Mouse (Mus musculus): Measurements from ENCODE around the gene Rin1. TPM values are rescaled to one million over a fixed set of nuclear protein-coding genes. Genes with fewer than 3 reads are reported as not detected.
A peak's percentile ranks its signal among the peaks of the same experiment; 100 is the strongest.

The Rin1 gene
- total RNA-seq, 2 experiments from 2014 or later = 0.99 to 1.3 TPM

GRCm38 (mm10) chr19:5089324-5089723 is 39.0 kb downstream of the Rin1 start:
- intact Hi-C loops (cut with DNase I) = loop anchor here (5.0 kb wide), 1 partner anchor 47 kb away; the partner anchor contains the start of gene Brms1
- H3K4me3 ChIP-seq = peak overlapping the region; percentile 86
- no peak overlapping the region for H3K27ac ChIP-seq
- no peak for DNase-seq
- TF ChIP-seq CTCF (IDR thresholded peaks at IDR 0.05) = no peak

GRCm38 (mm10) chr19:5092083-5092482 is 41.8 kb downstream of the Rin1 start:
- no peak for TF ChIP-seq CTCF (IDR thresholded peaks at IDR 0.05)
- Histone ChIP-seq H3K4me3 (no peak overlapping the region), H3K27ac (no peak overlapping the region)
- intact Hi-C loops (cut with DNase I) = loop anchor here (5.0 kb wide), 1 partner anchor 40 kb away; no protein-coding TSS in a partner anchor
- no peak for DNase-seq

- DNase-seq = no peak
- TF ChIP-seq CTCF (IDR thresholded peaks at IDR 0.05) = no peak
- Histone ChIP-seq H3K27ac (no peak overlapping the region), H3K4me3 (no peak overlapping the region)
- intact Hi-C loops (cut with DNase I) = loop anchor here (5.0 kb wide), 1 partner anchor 39 kb away; no protein-coding TSS in a partner anchor
Measured at GRCm38 (mm10) chr19:5093481-5094242, 43.4 kb downstream of the Rin1 start.

- H3K4me3 ChIP-seq = no peak overlapping the region
- H3K27ac ChIP-seq = no peak overlapping the region
- intact Hi-C loops (cut with DNase I) = loop anchor here (5.0 kb wide), 1 partner anchor 38 kb away; no protein-coding TSS in a partner anchor
- peak; percentile 93 for TF ChIP-seq CTCF (IDR thresholded peaks at IDR 0.05)
- peak; percentile 92 for DNase-seq
Measured at GRCm38 (mm10) chr19:5094243-5094632, 44.0 kb downstream of the Rin1 start.

GRCm38 (mm10) chr19:5094746-5095417 is 44.6 kb downstream of the Rin1 start:
- Histone ChIP-seq H3K4me3 (no peak overlapping the region), H3K27ac (no peak overlapping the region)
- intact Hi-C loops (cut with DNase I) = loop anchor here (5.0 kb wide), 1 partner anchor 37 kb away; no protein-coding TSS in a partner anchor
- no peak for DNase-seq
- no peak for TF ChIP-seq CTCF (IDR thresholded peaks at IDR 0.05)

- Histone ChIP-seq H3K4me3 (no peak overlapping the region), H3K27ac (no peak overlapping the region)
- TF ChIP-seq CTCF (IDR thresholded peaks at IDR 0.05) = no peak
- intact Hi-C loops (cut with DNase I) = no loop called here
- no peak for DNase-seq
Measured at GRCm38 (mm10) chr19:5095887-5096474, 45.7 kb downstream of the Rin1 start.

GRCm38 (mm10) chr19:5097521-5098362 is 47.5 kb downstream of the Rin1 start:
- H3K4me3 ChIP-seq = peak overlapping the region; percentile 65
- intact Hi-C loops (cut with DNase I) = no loop called here
- H3K27ac ChIP-seq = no peak overlapping the region
- TF ChIP-seq CTCF (IDR thresholded peaks at IDR 0.05) = no peak
- DNase-seq = no peak

GRCm38 (mm10) chr19:5098363-5099143 is 48.3 kb downstream of the Rin1 start, which contains the start of gene Cnih2:
Gene Cnih2, minus strand, starts transcription at chr19:5098521.
- DNase-seq = peak; percentile 73
- no peak within 1 kb of the TSS for H3K27ac ChIP-seq
- H3K4me3 ChIP-seq = peak within 1 kb of the TSS; percentile 65
- intact Hi-C loops (cut with DNase I) = no loop called here
- TF ChIP-seq CTCF (IDR thresholded peaks at IDR 0.05) = no peak

GRCm38 (mm10) chr19:5106074-5106473 is 55.8 kb downstream of the Rin1 start:
- H3K4me3 ChIP-seq = peak overlapping the region; percentile 87
- no peak for DNase-seq
- H3K27ac ChIP-seq = peak overlapping the region; percentile 100
- intact Hi-C loops (cut with DNase I) = no loop called here
- no peak for TF ChIP-seq CTCF (IDR thresholded peaks at IDR 0.05)

Other genes starting within 250 kb of the Rin1 start
- 10 to 100 TPM; 11.3 to 14.0 TPM for gene Gm21992, start 238.9 kb upstream of the Rin1 start, total RNA-seq (2021)
- 10 to 100 TPM; 10.4 to 13.6 TPM for gene Rbm14, start 238.8 kb upstream of the Rin1 start, total RNA-seq (2021)
- gene Ccs, start 211.1 kb upstream of the Rin1 start, total RNA-seq (2021) = 10 to 100 TPM; 17.4 to 24.8 TPM
- gene Ccdc87, start 211.1 kb upstream of the Rin1 start, total RNA-seq (2021) = not detected
- gene Ctsf, start 195.4 kb upstream of the Rin1 start, total RNA-seq (2021) = 10 to 100 TPM; 24.8 to 41.9 TPM
- gene Actn3, start 172.6 kb upstream of the Rin1 start, total RNA-seq (2021) = over 10,000 TPM in 1 of 2 experiments, 1,000 to 10,000 TPM in 1; 5,071 to 10,315 TPM
- gene Zdhhc24, start 171.8 kb upstream of the Rin1 start, total RNA-seq (2021) = 1 to 10 TPM; 2.0 to 2.6 TPM
- 1 to 10 TPM; 1.5 to 2.1 TPM for gene Bbs1, start 143.9 kb upstream of the Rin1 start, total RNA-seq (2021)
- gene Dpp3, start 122.2 kb upstream of the Rin1 start, total RNA-seq (2021) = 10 to 100 TPM; 11.2 to 16.6 TPM
- 1 to 10 TPM; 1.5 to 2.1 TPM for gene Peli3, start 107.4 kb upstream of the Rin1 start, total RNA-seq (2021)
- 10 to 100 TPM; 59.3 to 64.5 TPM for gene Mrpl11, start 88.3 kb upstream of the Rin1 start, total RNA-seq (2021)
- under 1 TPM in 1 of 2 experiments, not detected in 1; 0.13 TPM for gene Npas4, start 60.2 kb upstream of the Rin1 start, total RNA-seq (2021)
- gene Slc29a2, start 26.6 kb upstream of the Rin1 start, total RNA-seq (2021) = 1 to 10 TPM; 6.0 to 8.6 TPM
- gene B4gat1, start 11.7 kb upstream of the Rin1 start, total RNA-seq (2021) = 10 to 100 TPM; 20.0 to 22.4 TPM
- under 1 TPM; 0.46 to 0.59 TPM for gene AC124502.3, start 11.6 kb upstream of the Rin1 start, total RNA-seq (2021)
- 10 to 100 TPM; 14.7 to 15.1 TPM for gene Brms1, start 9.1 kb upstream of the Rin1 start, total RNA-seq (2021)
- 10 to 100 TPM in 1 of 2 experiments, 1 to 10 TPM in 1; 9.5 to 15.1 TPM for gene Cd248, start 17.6 kb downstream of the Rin1 start, total RNA-seq (2021)
- not detected for gene Tmem151a, start 35.0 kb downstream of the Rin1 start, total RNA-seq (2021)
- gene Yif1a, start 38.1 kb downstream of the Rin1 start, total RNA-seq (2021) = 10 to 100 TPM; 41.2 to 53.8 TPM
- gene Cnih2, start 48.0 kb downstream of the Rin1 start, total RNA-seq (2021) = under 1 TPM in 1 of 2 experiments, not detected in 1; 0.17 TPM
- 100 to 1,000 TPM; 112 to 128 TPM for gene Rab1b, start 56.6 kb downstream of the Rin1 start, total RNA-seq (2021)
- gene Klc2, start 68.1 kb downstream of the Rin1 start, total RNA-seq (2021) = 10 to 100 TPM; 54.7 to 56.9 TPM
- 1 to 10 TPM; 5.2 to 8.5 TPM for gene Pacs1, start 222.6 kb downstream of the Rin1 start, total RNA-seq (2021)
- 10 to 100 TPM; 66.5 to 78.9 TPM for gene Sf3b2, start 245.0 kb downstream of the Rin1 start, total RNA-seq (2021)
- gene Gal3st3, start 247.8 kb downstream of the Rin1 start, total RNA-seq (2021) = under 1 TPM in 1 of 2 experiments, not detected in 1; 0.11 TPM